Mouse (Mus musculus) stomach, embryonic 14.5 days (tissue): ENCODE data around the gene Chaf1a. TPM values are rescaled to one million over a fixed set of nuclear protein-coding genes. Genes with fewer than 3 reads are reported as not detected.

ENCODE experiments used
- ATAC-seq: fragments of 200-750 bp; cut with Nextera tagmentation; 2 replicates; pipeline ENCODE4 v1.8.0; 2017; ENCODE audit warnings: low read depth, moderate TSS enrichment; ENCODE audit not compliant: insufficient number of reproducible peaks, insufficient read depth, low FRiP score
- H3K27ac ChIP-seq: fragments of 300-500 bp; sonication (generic); 2 replicates; pipeline ENCODE4 v1.5.1; 2014; ENCODE audit warnings: mild to moderate bottlenecking, low read length, moderate library complexity, mixed read lengths
- H3K27me3 ChIP-seq: fragments of 300-500 bp; sonication (generic); 2 replicates; pipeline ENCODE4 v1.6.1; 2014; ENCODE audit warnings: low read length, control low read depth, mixed read lengths; ENCODE audit not compliant: control insufficient read depth, insufficient read depth
- H3K36me3 ChIP-seq: fragments of 300-500 bp; sonication (generic); 2 replicates; pipeline ENCODE4 v1.6.1; 2014; ENCODE audit warnings: mild to moderate bottlenecking, control low read depth, low read length, moderate library complexity, mixed read lengths; ENCODE audit not compliant: control insufficient read depth, insufficient read depth
- H3K4me1 ChIP-seq: fragments of 300-500 bp; sonication (generic); 2 replicates; pipeline ENCODE4 v1.6.1; 2014; ENCODE audit warnings: low read length, control low read depth, mixed read lengths; ENCODE audit not compliant: control insufficient read depth, insufficient read depth
- H3K4me2 ChIP-seq: fragments of 300-500 bp; sonication (generic); replicated peaks from 2 replicates; pipeline ENCODE4 v1.6.1; 2014; ENCODE audit warnings: low read depth, low read length, control low read depth
- H3K4me3 ChIP-seq: fragments of 300-500 bp; sonication (generic); 2 replicates; pipeline ENCODE4 v1.5.1; 2014; ENCODE audit warnings: low read depth, low read length, control low read depth
- H3K9ac ChIP-seq: fragments of 300-500 bp; sonication (generic); replicated peaks from 2 replicates; pipeline ENCODE4 v1.6.1; 2014; ENCODE audit warnings: low read depth, mild to moderate bottlenecking, control low read depth, low read length, moderate library complexity, mixed read lengths
- H3K9me3 ChIP-seq: fragments of 300-500 bp; sonication (generic); 2 replicates; pipeline ENCODE4 v1.6.1; 2016; ENCODE audit warnings: low read depth, low read length, control low read depth; ENCODE audit not compliant: control insufficient read depth
- WGBS: fragments of 180-500 bp; shearing (Covaris S2); extraction: QIAGEN DNeasy Blood & Tissue Kit; methylation state at CpG from one replicate; pipeline ENCODE4 v1.1.7; 2014; 5-methylcytosine and 5-hydroxymethylcytosine counted together
- polyA plus RNA-seq: library from polyadenylated mRNA; unstranded; fragments of >200 nt; fragmentation: Nextera tagmentation; extraction: Ambion mirVana; gene quantifications from 2 replicates; pipeline ENCODE4 v1.2.1, GENCODE M21; 2014

Chaf1a gene
- polyA plus RNA-seq, 1 experiment from 2014 or later, result 19.2 TPM

DNA sequence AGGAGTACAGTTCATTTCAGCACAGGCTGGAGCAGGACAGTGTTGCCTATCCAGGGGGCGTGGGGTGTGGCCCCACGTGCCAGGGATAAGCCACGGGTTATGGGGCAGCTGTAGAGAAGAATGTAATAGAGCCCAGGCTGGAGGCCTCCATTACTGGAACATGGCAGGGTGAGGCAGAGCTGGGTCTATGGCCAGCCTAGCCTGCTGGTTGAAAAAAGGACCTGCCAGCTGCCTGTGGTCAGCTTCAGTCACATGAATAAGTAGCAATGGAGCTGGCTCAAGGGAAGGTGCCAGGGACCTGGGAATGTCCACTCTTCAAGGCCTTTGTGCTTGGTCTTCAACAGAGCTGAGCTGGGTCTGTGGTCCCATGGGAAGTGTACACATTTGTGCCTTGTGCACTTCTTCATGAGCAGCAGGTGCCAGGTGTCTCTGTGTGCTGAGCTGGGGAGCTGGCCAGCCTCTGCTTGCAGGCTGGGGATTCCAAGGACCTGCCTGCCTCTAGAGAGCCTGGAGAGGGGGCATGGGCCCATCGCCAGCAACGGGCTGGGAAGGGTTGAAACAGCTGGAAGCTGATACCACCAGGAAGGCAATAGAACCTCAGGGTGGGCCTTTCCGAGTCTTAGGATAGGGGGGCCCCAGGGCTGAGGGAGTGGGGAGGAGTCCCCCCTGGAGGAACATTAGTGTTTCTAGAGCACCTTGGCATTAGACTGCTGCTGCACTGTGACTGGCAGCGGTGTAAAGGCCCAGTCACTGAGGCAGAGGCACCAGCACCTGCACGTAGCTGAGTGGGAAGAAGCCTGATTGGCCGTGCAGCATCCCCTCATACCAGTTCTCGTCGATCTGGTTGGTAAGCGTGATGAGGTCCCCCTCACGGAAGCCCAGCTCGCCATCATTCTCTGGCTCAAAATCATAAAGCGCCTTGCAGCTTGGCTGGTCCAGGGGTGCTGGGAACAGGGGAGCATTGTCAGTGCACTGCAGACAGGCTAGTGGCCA is 23.1 kb upstream of the Chaf1a start:
- H3K27ac ChIP-seq, result no peak overlapping the region
- WGBS, result 82% methylated on average over 15 of the region's 15 CpGs
- H3K27me3 ChIP-seq, result no peaks in the 10 kb centered on the region
- no peak for ATAC-seq
- no peaks in the 10 kb centered on the region for H3K9me3 ChIP-seq
- no peak overlapping the region for H3K4me2 ChIP-seq
- no peaks in the 10 kb centered on the region for H3K4me1 ChIP-seq
- H3K36me3 ChIP-seq, result peaks cover 58% of the 10 kb centered on the region
- no peak overlapping the region for H3K4me3 ChIP-seq
- H3K9ac ChIP-seq, result no peak overlapping the region

DNA sequence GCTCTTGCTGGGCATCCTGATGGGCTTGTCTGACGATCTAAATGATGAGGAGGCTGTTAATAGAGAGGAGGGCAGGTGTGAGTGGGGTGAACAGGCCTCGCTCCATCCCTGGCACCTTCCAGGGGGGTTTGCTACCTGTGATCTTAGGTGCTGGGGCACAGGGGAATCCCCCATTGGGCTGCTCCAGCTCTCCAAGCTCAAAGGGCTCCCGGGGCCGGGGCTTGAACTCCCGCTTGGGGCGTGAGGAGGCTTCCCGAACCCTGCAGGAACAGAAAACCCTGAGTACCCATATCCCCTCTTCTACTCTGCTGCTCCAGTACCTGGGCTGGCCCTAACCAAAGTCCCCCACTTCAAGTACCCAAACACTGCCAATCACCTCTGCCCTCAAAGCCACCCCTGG is 22.4 kb upstream of the Chaf1a start:
- Histone ChIP-seq H3K36me3 (peaks cover 52% of the 10 kb centered on the region), H3K27me3 (no peaks in the 10 kb centered on the region), H3K4me1 (no peaks in the 10 kb centered on the region), H3K9ac (no peak overlapping the region), H3K4me3 (no peak overlapping the region), H3K9me3 (no peaks in the 10 kb centered on the region), H3K4me2 (no peak overlapping the region), H3K27ac (no peak overlapping the region)
- 90% methylated on average over 7 of the region's 7 CpGs for WGBS
- ATAC-seq, result no peak

DNA sequence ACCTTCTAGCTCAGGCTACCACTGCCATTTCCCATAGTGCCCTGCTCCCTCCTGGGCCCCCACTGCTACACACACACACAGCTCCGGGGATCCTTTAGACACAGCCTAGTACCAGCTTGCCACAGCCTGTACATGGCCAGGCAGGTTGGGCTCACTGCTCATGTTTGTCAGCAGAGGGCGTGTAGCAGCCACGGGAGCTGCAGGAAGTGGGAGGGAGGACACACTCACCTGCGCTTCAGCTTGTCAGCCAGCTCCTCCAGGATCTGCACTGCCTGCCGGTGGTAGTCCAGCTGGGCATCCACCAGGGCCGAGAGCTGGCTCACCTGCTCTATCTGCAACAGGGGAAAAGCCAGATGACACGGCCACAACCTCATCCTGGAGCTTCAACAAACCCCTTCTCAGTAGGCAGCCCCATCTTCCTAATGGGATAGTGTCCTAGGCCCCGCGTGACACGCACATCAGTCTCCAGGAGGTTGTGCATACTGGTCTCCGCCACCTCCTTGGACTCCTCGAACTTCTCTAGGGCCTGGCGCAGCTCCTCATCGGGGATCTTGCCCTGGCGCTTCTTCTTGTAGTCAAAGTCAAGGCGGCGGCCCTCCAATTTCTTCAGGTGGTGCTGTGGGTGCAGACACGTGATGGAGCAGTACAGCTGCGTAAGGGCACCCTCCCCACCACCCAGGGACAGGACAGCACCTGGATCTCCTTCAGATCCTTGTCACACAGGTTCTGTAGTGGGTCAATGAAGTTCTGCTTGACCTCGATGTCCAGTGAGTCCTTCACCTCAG is 21.7 kb upstream of the Chaf1a start:
- Histone ChIP-seq H3K36me3 (peaks cover 47% of the 10 kb centered on the region), H3K4me1 (no peaks in the 10 kb centered on the region), H3K4me3 (no peak overlapping the region), H3K4me2 (no peak overlapping the region), H3K27me3 (no peaks in the 10 kb centered on the region), H3K9me3 (no peaks in the 10 kb centered on the region), H3K27ac (no peak overlapping the region), H3K9ac (no peak overlapping the region)
- WGBS, result 69% methylated on average over 20 of the region's 20 CpGs
- ATAC-seq, result no peak

GRCm38 (mm10) chr17:56020400-56021084 is 19.7 kb upstream of the Chaf1a start:
- Histone ChIP-seq H3K36me3 (peaks cover 40% of the 10 kb centered on the region), H3K27me3 (no peaks in the 10 kb centered on the region), H3K9ac (no peak overlapping the region), H3K4me3 (no peak overlapping the region), H3K4me2 (no peak overlapping the region), H3K4me1 (no peaks in the 10 kb centered on the region), H3K9me3 (no peaks in the 10 kb centered on the region), H3K27ac (no peak overlapping the region)
- WGBS, result 92% methylated on average over 6 of the region's 6 CpGs
- no peak for ATAC-seq

- WGBS, result 84% methylated on average over 4 of the region's 4 CpGs
- ATAC-seq, result no peak
- Histone ChIP-seq H3K4me3 (no peak overlapping the region), H3K36me3 (peaks cover 32% of the 10 kb centered on the region), H3K9ac (no peak overlapping the region), H3K27ac (no peak overlapping the region), H3K27me3 (no peaks in the 10 kb centered on the region), H3K4me1 (no peaks in the 10 kb centered on the region), H3K4me2 (no peak overlapping the region), H3K9me3 (no peaks in the 10 kb centered on the region)
Observed at GRCm38 (mm10) chr17:56021161-56021910, 18.9 kb upstream of the Chaf1a start.

DNA sequence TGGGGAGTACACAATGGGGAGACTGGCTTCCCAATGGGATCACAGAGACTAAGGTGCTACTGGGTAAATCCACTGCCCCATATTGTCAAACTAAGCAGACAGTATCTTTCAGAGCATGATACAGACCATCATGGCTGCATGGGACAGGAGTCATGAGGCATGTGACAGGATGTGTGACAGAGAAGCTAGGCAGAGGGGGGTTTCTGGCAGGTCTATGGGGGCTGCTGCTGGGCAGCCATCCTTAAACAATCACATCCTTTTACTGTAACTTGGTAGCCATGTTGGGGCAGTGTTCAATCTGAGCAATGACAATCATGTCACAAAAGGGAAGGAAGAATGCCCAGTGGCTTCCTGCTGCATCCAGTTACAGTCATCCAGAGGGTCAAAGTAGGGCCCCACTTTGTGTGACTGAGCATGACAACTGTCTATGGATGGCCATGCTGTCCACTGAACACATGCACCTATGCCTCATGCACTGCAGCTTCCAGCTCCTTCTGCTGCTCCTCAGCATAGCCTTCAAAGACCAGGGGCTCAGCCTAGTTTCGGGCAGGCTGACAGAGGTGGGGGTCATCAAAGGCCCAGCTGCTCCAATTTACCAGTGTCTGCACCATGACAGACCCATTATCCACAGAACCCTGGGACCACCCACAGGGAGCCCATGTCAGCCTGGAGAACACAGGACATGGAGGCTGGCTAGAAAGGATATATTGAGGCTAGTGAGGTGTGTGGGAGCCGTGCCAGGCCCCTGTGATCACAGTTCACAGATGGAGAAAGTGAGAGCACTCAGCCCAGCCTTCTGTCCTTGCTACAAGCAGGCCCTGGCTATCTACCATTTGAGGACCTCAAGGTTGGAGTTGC is 17.9 kb upstream of the Chaf1a start:
- Histone ChIP-seq H3K9ac (0 out of 2 replicates have a peak overlapping the region, but pooled peaks have one; percentile 10), H3K27ac (no peak overlapping the region), H3K36me3 (peaks cover 22% of the 10 kb centered on the region), H3K27me3 (no peaks in the 10 kb centered on the region), H3K9me3 (no peaks in the 10 kb centered on the region), H3K4me3 (no peak overlapping the region), H3K4me1 (no peaks in the 10 kb centered on the region), H3K4me2 (no peak overlapping the region)
- WGBS, result 72% methylated on average over 2 of the region's 2 CpGs
- no peak for ATAC-seq

- Histone ChIP-seq H3K27ac (no peak overlapping the region), H3K9ac (no peak overlapping the region), H3K9me3 (no peaks in the 10 kb centered on the region), H3K4me3 (no peak overlapping the region), H3K4me2 (no peak overlapping the region), H3K4me1 (no peaks in the 10 kb centered on the region), H3K36me3 (peaks cover 16% of the 10 kb centered on the region), H3K27me3 (no peaks in the 10 kb centered on the region)
- no peak for ATAC-seq
- WGBS, result 91% methylated on average over 4 of the region's 4 CpGs
Observed at GRCm38 (mm10) chr17:56022989-56023290, 17.3 kb upstream of the Chaf1a start.
